Mouse (Mus musculus) olfactory bulb, adult 2 months (tissue): Measurements from ENCODE around the gene Frmd4b.

Source experiments
- CTCF ChIP-seq: fragments of 200-500 bp; IDR thresholded peaks from 2 replicates; pipeline ENCODE4 v1.5.1; 2012; ENCODE audit warnings: low read depth, mild to moderate bottlenecking, low read length, moderate library complexity; ENCODE audit not compliant: insufficient read depth
- POLR2A ChIP-seq: fragments of 200-500 bp; IDR thresholded peaks from 2 replicates; pipeline ENCODE4 v1.6.1; 2012; ENCODE audit warnings: mild to moderate bottlenecking, low read depth, low read length, moderate library complexity; ENCODE audit not compliant: insufficient read depth

DNA sequence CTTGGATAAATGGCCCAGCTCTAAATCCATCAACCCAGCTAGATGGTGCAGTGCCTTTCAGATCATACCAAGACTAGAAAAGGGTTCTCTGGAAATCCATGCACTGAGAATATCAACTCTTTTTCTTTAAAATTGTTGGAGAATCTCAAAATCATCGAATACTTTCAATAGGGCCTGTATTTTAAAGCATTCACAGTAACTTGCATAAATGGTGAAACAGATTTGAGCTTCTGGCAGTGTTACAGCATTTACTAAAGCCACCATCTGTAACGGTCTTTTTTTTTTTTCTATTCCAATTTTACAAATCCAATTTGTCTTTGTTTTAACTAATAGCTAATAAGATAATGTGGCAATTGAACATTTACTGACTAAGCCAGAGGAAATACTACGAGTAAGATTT, 27.8 kb downstream of the Frmd4b start:
- TF ChIP-seq CTCF = no peak
- no peak for TF ChIP-seq POLR2A
